Comparison of ENCODE assay signal across 16 mouse cellular contexts in genomic region chr10:62252496-62253235, GRCm38 (mm10). TPM values are rescaled to one million over a fixed set of nuclear protein-coding genes. Genes with fewer than 3 reads are reported as not detected.
DNase-seq lines count a peak whose midpoint lies in the region; ATAC-seq lines count a peak whose summit lies in the region.
"Had no signal": no experiment of that assay in that cellular context is flagged by ENCODE, and none has a peak within 500 bp of the region (broad histone marks: within the 10 kb centered on the region; RNA-seq: fewer than 3 reads in every experiment).

No protein-coding gene starts in this region.

- peak; percentile 29 for DNase-seq in right cerebral cortex, adult 18-20 months
- no peak for DNase-seq in right cerebral cortex, postnatal 25 days
- peak; percentile 72 for DNase-seq in adrenal gland, postnatal 14 days
- no peak for DNase-seq in gastrocnemius, adult 8-10 months (ENCODE audit: low spot score in 2 of 2)
- DNase-seq in heart, adult 18-20 months, result no peak
- DNase-seq: cerebellum, adult 11 months; cerebellum, adult 8-10 months; cerebellum, postnatal 14 days; embryo, embryonic 11 days; gastrocnemius, postnatal 14 days had no signal

- ATAC-seq in monocyte, adult 5-6 weeks (replicated peaks; ENCODE audit: insufficient number of reproducible peaks, low FRiP score, low TSS enrichment, poor library complexity, severe bottlenecking), result 0 out of 2 replicates have a peak, but pooled peaks have one; percentile 25
- ATAC-seq: forebrain, embryonic 14.5 days; intestine, embryonic 16.5 days had no signal

RNA-seq across cellular contexts. Expression of gene Tacr2, which starts 0.4 kb away (rescaled TPM):
- 10.1 and 15.3 TPM in 2 replicates for total RNA-seq in adrenal gland, postnatal 14 days (2021)
- total RNA-seq in monocyte, adult 5-6 weeks (2017), result not detected in 3 replicates
- not detected for total RNA-seq in gastrocnemius, adult 8-10 months (2022)
- total RNA-seq in heart, adult 18-20 months (2021), result not detected
- total RNA-seq: common myeloid progenitor, adult 5-6 weeks; gastrocnemius, postnatal 14 days; heart, adult 8-10 months; heart, postnatal 25 days had no signal

RNA-seq across cellular contexts. Expression of gene Tspan15, which starts 21.6 kb away (rescaled TPM):
- 17.2 and 22.9 TPM in 2 replicates for total RNA-seq in adrenal gland, postnatal 14 days (2021)
- total RNA-seq in monocyte, adult 5-6 weeks (2017), result 0.32 to 0.49 TPM (median 0.38 TPM) in 3 replicates
- 1 to 10 TPM; 4.6 to 7.3 (median 5.1) TPM for total RNA-seq in gastrocnemius, adult 8-10 months (2022)
- total RNA-seq in heart, adult 18-20 months (2021), result 1 to 10 TPM; 6.6 to 8.8 TPM

Comparison
In these comparisons a context has a peak if more than half of its experiments do, and no peak if none do; other contexts are left out.
1. DNase-seq: peak in right cerebral cortex, adult 18-20 months (single experiment) and adrenal gland, postnatal 14 days (single experiment); none in right cerebral cortex, postnatal 25 days (single experiment), gastrocnemius, adult 8-10 months (0 of 2) and heart, adult 18-20 months (0 of 2).
2. RNA of gene Tacr2, which starts 0.4 kb away (total RNA-seq): 10.1 to 15.3 TPM in adrenal gland, postnatal 14 days; not detected in monocyte, adult 5-6 weeks, not detected in gastrocnemius, adult 8-10 months and not detected in heart, adult 18-20 months; every median in the first group is over 10 times any median in the second.